Mouse (Mus musculus) cortical plate, adult 2 months (tissue): ENCODE measurements around the gene Oosp1. TPM values are rescaled to one million over a fixed set of nuclear protein-coding genes. Genes with fewer than 3 reads are reported as not detected.

Experiments used
- H3K27ac ChIP-seq: fragments of 200-500 bp; 2 replicates; pipeline ENCODE4 v1.5.1; 2012; ENCODE audit warnings: low read length, control low read depth, inconsistent platforms; ENCODE audit not compliant: insufficient read depth
- H3K4me1 ChIP-seq: fragments of 200-500 bp; 2 replicates; pipeline ENCODE4 v1.6.1; 2011; ENCODE audit warnings: low read length; ENCODE audit not compliant: control insufficient read depth, insufficient read depth
- H3K4me3 ChIP-seq: fragments of 200-500 bp; 2 replicates; pipeline ENCODE4 v1.5.1; 2011; ENCODE audit warnings: mild to moderate bottlenecking, low read length, control low read depth; ENCODE audit not compliant: insufficient read depth
- CTCF ChIP-seq: fragments of 200-500 bp; IDR thresholded peaks from 2 replicates; pipeline ENCODE4 v1.5.1; 2011; ENCODE audit warnings: mild to moderate bottlenecking, control low read depth, low read length; ENCODE audit not compliant: insufficient read depth; ENCODE audit errors: extremely low read depth
- POLR2A ChIP-seq: fragments of 200-500 bp; IDR thresholded peaks from 2 replicates; pipeline ENCODE4 v1.6.1; 2011; ENCODE audit warnings: mild to moderate bottlenecking, low read length, control low read depth; ENCODE audit not compliant: insufficient read depth; ENCODE audit errors: extremely low read depth
- polyA plus RNA-seq: library from polyadenylated mRNA; depleted of rRNA; stranded (reverse); fragments of >200 nt; gene quantifications from 2 replicates; pipeline ENCODE4 v1.2.3, GENCODE M21; 2012

The Oosp1 gene
- polyA plus RNA-seq, 1 experiment = not detected

DNA sequence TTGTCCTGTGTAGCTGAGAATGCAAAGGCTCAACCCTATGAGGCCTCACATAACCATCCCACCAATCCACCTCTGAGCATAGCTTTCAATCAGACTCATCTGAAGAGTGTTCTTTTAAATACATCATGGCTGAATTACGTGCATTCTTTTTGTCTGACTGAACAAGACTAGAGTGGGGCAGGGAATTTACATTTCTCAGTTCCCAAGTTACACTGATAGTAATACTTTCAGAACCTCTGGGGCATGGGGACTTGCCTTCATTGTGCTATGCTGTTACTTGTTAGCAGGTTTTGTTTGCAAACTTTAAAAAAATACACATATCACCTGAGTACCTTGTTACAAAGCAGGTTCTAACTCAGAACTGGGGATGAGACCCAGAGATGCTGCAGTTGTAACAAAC, 504 bp upstream of the Oosp1 start:
- no peaks in the 10 kb centered on the region for H3K4me1 ChIP-seq
- no peak overlapping the region for H3K4me3 ChIP-seq
- no peak for TF ChIP-seq POLR2A
- TF ChIP-seq CTCF = no peak
- H3K27ac ChIP-seq = no peak overlapping the region

DNA sequence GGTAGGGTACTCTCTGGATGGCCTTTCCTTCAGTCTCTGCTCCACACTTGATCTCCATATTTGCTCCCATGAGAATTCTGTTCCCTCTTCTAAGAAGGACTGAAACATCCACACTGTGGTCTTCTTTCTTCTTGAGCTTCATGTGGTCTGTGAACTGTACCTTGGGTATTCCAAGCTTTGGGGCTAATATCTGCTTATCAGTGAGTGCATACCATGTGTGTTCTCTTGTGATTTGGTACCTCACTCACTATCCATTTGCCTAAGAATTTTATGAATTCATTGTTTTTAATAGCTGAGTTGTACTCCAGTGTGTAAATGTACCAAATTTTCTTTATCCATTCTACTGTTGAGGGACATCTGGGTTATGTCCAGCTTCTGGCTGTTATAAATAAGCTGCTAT, 29.4 kb downstream of the Oosp1 start:
- H3K27ac ChIP-seq = no peak overlapping the region
- no peaks in the 10 kb centered on the region for H3K4me1 ChIP-seq
- no peak overlapping the region for H3K4me3 ChIP-seq
- no peak for TF ChIP-seq POLR2A
- no peak for TF ChIP-seq CTCF

DNA sequence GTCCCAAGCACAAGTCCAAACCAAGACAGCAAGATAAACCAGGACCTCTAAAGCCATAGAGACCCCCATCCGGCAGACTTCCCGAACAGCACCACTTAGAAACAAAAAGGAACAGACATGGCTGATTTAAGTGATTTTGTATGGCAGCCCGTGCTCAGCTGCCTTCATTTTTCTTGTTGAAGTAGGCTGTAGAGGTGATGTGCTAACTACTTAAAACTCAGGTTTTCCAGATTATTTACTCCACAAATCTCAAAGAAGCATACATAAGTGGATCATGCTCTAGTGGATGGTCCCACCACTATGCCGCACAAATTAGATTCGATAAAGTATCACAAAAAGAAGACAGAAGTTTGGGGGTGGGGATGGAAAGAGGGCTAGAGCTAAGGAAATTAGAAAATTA, 30.5 kb downstream of the Oosp1 start, which contains the start of gene Oosp2:
TSS of gene Oosp2 (minus strand) at position 101 of the 400 bp plus-strand sequence.
- Histone ChIP-seq H3K27ac (no peak within 1 kb of the TSS), H3K4me1 (no peaks in the 10 kb centered on the region), H3K4me3 (no peak within 1 kb of the TSS)
- TF ChIP-seq CTCF (no peak), POLR2A (no peak)

DNA sequence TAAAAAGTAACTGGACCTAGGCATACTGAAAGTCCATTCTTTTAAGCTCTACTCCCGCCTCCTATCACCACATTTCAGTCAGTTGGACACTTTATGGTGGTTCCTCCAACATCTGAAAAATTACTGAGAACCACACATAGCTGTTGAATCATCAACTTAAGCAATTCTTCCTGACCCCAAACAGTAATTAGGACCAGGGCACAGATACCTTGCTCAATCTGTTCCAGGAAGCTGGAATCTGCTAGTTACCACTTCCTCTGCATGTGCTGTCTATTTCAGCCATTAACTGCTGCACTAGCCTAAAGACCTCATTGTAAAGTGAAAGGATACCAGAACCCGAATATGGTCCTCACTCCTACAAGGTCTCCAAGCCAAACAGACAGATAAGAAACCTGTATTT, 31.8 kb downstream of the Oosp1 start:
- H3K27ac ChIP-seq = no peak overlapping the region
- no peak for TF ChIP-seq CTCF
- TF ChIP-seq POLR2A = no peak
- H3K4me3 ChIP-seq = no peak overlapping the region
- H3K4me1 ChIP-seq = no peaks in the 10 kb centered on the region

DNA sequence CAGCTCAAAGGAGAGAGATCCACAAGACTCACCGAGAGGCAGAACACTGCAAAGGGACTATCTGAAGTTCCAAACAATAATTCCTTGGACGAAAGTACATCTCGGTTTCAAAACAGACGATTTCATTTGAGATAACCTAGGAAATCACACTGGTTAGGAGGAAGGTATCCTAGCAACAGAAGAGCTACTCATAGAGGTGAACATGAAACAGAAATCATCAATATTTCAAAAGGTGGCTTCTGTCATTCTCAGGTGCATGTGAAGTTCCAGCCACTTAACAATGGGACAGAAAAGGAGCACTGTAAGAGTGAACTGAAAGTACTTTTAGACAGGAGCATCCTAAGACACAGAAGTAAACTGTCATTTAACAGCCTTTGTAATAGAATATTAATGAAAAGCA, 41.4 kb downstream of the Oosp1 start:
- TF ChIP-seq POLR2A (no peak), CTCF (no peak)
- Histone ChIP-seq H3K4me3 (no peak overlapping the region), H3K27ac (no peak overlapping the region), H3K4me1 (no peaks in the 10 kb centered on the region)

DNA sequence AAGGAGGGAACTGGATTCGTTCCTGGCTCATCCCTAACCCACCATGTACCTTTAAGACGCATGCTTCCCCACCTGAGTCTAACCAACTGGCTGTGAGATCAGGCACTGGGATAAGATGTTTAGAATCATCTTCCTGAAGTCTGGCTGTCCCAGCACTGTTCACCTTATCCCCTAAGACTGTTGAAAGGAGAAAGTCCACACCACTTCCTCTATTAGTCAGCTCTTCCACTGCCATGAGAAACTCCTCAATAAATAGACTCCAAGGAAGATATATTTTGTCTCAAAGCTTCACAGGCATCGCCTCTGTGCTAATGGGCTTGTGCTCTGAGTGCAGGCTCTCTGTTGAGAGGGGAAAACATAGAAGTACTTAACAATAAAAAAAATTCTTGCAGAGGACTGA, 44.8 kb downstream of the Oosp1 start:
- no peak for TF ChIP-seq CTCF
- TF ChIP-seq POLR2A = no peak
- Histone ChIP-seq H3K4me3 (no peak overlapping the region), H3K27ac (no peak overlapping the region), H3K4me1 (no peaks in the 10 kb centered on the region)

DNA sequence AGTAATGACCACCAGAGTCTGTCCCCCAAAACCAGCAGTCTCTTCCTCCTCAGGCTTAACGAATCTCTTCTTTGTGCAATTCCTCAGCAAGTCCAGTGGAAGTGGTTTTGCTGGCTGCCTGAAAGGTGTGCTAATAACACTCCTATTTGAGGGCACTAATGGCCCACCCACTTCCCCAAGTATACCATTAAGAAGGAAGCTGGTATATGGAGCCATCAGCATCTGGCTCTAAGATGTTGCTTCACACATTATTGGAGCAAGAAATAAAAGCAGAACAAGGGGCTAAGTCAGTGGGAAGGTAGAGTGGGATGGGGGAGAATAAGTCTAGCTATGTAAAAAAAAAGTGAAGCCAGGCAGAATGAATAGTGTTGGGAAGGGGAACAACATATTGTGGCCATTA, 50.2 kb downstream of the Oosp1 start, which contains the start of gene Ms4a3:
TSS of gene Ms4a3 (minus strand) at position 120 of the 400 bp plus-strand sequence.
- Histone ChIP-seq H3K4me1 (no peaks in the 10 kb centered on the region), H3K27ac (no peak within 1 kb of the TSS), H3K4me3 (no peak within 1 kb of the TSS)
- no peak for TF ChIP-seq POLR2A

DNA sequence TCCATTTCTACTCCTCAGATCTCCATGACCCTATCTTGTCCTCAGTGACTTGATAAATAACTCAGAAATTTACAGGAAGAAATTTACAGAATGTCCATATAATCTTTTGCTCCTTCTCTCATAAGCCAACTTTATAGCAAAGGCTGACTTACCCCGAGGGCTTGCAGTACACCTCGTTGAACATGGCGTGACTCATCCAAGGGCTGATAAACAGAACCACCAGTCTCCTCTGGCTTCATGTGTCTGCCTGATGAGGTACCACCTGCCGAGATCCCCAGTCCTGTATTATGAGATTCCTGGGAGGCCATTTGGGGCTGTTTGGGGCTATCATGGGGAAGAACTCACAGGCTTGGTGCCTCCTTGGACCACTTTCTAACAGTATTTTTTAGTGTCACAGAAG, 51.9 kb downstream of the Oosp1 start:
- no peaks in the 10 kb centered on the region for H3K4me1 ChIP-seq
- no peak overlapping the region for H3K27ac ChIP-seq
- H3K4me3 ChIP-seq = no peak overlapping the region
- no peak for TF ChIP-seq POLR2A
- no peak for TF ChIP-seq CTCF

DNA sequence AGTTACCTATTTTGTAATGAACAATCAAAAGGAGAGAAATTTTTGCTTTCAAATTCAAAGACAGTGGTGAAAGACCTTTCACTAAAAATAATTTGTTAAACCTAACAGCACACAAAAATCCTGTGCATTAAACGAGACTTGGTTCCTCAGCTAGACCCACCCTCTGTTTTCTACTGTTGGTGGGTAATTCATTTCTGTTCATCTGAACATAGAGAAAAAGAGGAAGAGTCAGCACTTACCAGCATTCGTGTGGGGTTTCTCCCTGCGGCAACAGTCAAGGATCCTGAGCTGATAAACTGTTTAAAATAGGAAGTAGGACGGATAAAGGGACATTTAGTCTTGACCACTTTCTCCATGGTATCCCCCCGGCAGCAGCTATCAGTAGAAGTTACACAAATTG, 55.4 kb downstream of the Oosp1 start:
- TF ChIP-seq CTCF (no peak), POLR2A (no peak)
- Histone ChIP-seq H3K27ac (no peak overlapping the region), H3K4me3 (no peak overlapping the region), H3K4me1 (no peaks in the 10 kb centered on the region)

DNA sequence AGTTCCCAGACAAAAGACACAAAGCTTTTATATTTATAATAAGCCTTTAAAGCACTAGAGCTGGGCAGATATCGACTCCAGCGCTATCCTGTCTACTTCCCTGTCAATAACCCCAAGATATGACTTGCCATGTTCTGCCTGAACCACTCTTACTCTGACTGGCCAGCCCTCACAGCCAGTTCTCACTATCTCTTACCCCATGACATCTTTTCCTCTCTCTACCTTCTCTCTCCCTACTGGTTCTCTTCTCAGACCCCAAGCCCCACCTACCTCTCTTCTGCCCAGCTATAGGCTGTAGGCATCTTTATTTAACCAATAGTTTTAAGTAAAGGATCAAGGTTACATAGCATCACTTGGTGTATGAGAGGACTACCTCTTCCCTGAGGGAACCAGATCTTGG, 56.6 kb downstream of the Oosp1 start:
- Histone ChIP-seq H3K27ac (no peak overlapping the region), H3K4me1 (no peaks in the 10 kb centered on the region), H3K4me3 (no peak overlapping the region)
- TF ChIP-seq POLR2A (no peak), CTCF (no peak)

DNA sequence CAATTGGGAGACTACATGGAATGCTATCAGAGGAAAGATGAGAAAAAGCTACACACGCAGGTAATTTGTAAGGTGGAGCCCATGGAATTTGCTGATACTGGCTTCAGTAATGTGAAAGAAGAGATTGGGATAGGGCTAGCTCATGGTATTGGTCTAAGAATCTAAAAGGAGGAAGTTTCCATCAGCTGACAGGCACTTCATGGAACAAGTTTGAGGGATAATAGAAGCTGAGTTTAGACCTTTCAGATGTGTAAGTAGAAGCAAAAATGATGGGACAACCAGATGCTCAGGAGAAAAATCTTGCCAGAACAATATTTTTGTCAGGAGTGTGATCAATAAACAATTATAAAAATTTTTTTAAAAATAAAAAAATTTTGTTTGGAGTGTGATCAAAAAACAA, 57.2 kb downstream of the Oosp1 start:
- no peak for TF ChIP-seq CTCF
- no peak for TF ChIP-seq POLR2A
- Histone ChIP-seq H3K4me1 (no peaks in the 10 kb centered on the region), H3K27ac (no peak overlapping the region), H3K4me3 (no peak overlapping the region)
